Mouse (Mus musculus) cerebellum, adult 2 months (tissue): ENCODE results near the gene Rmi2. TPM values are rescaled to one million over a fixed set of nuclear protein-coding genes. Genes with fewer than 3 reads are reported as not detected.

ENCODE experiments used
- DNase-seq, 2 experiments: peaks; one replicate each; pipeline ENCODE4 v3.0.0; 2021
- H3K27ac ChIP-seq: fragments of 200-500 bp; 2 replicates; pipeline ENCODE4 v1.5.1; 2012; ENCODE audit warnings: low read length, control low read depth, inconsistent platforms; ENCODE audit not compliant: insufficient read depth
- H3K27me3 ChIP-seq: fragments of 200-500 bp; 2 replicates; pipeline ENCODE4 v1.6.1; 2012; ENCODE audit warnings: inconsistent platforms, mild to moderate bottlenecking, low read length, moderate library complexity; ENCODE audit not compliant: control insufficient read depth, insufficient read depth
- H3K4me1 ChIP-seq: fragments of 200-500 bp; 2 replicates; pipeline ENCODE4 v1.6.1; 2011; ENCODE audit warnings: low read length; ENCODE audit not compliant: control insufficient read depth, insufficient read depth
- H3K4me3 ChIP-seq: fragments of 200-500 bp; replicated peaks from 2 replicates; pipeline ENCODE3; 2011; ENCODE audit warnings: mild to moderate bottlenecking, low read depth, low read length, control low read depth; ENCODE audit not compliant: insufficient read depth
- CTCF ChIP-seq: fragments of 200-500 bp; IDR thresholded peaks from 2 replicates; pipeline ENCODE4 v1.5.1; 2011; ENCODE audit warnings: low read depth, mild to moderate bottlenecking, control low read depth, low read length, moderate library complexity, borderline replicate concordance; ENCODE audit not compliant: insufficient read depth
- POLR2A ChIP-seq: fragments of 200-500 bp; IDR thresholded peaks from 2 replicates; pipeline ENCODE4 v1.6.1; 2011; ENCODE audit warnings: low read length, control low read depth, borderline replicate concordance; ENCODE audit not compliant: insufficient read depth
- WGBS: fragments of 180-500 bp; shearing (Covaris S2); methylation state at CpG from one replicate; pipeline ENCODE4 v1.1.7; 2018; 5-methylcytosine and 5-hydroxymethylcytosine counted together
- polyA plus RNA-seq: library from polyadenylated mRNA; depleted of rRNA; stranded (reverse); fragments of >200 nt; gene quantifications from 2 replicates; pipeline ENCODE4 v1.2.3, GENCODE M21; 2012

Rmi2 gene
- polyA plus RNA-seq, 1 experiment: 0.52 TPM

- 78% methylated on average over 1 of the region's 1 CpGs for WGBS
- TF ChIP-seq POLR2A: no peak
- TF ChIP-seq CTCF: no peak
- DNase-seq: no peak
- H3K4me3 ChIP-seq: no peak overlapping the region
- no peaks in the 10 kb centered on the region; the same call in 1 of the 2 replicates for H3K4me1 ChIP-seq
- no peak overlapping the region for H3K27ac ChIP-seq
- no peaks in the 10 kb centered on the region for H3K27me3 ChIP-seq
Measured at GRCm38 (mm10) chr16:10900736-10901135, 65.9 kb downstream of the Rmi2 start.

GRCm38 (mm10) chr16:10901956-10902355 lies 67.1 kb downstream of the Rmi2 start:
- no peaks in the 10 kb centered on the region for H3K27me3 ChIP-seq
- H3K4me3 ChIP-seq: no peak overlapping the region
- DNase-seq: no peak
- no peak overlapping the region for H3K27ac ChIP-seq
- H3K4me1 ChIP-seq: no peaks in the 10 kb centered on the region; the same call in 1 of the 2 replicates
- TF ChIP-seq POLR2A (no peak), CTCF (no peak)
- WGBS: 69% methylated on average over 2 of the region's 2 CpGs

GRCm38 (mm10) chr16:10902849-10903248 lies 68.0 kb downstream of the Rmi2 start:
- H3K27ac ChIP-seq: no peak overlapping the region
- no peak for TF ChIP-seq POLR2A
- 0 out of 2 replicates have a peak, but pooled peaks have one; percentile 4 for TF ChIP-seq CTCF
- H3K4me3 ChIP-seq: no peak overlapping the region
- 59% methylated on average over 5 of the region's 5 CpGs for WGBS
- no peaks in the 10 kb centered on the region for H3K27me3 ChIP-seq
- no peak for DNase-seq
- no peaks in the 10 kb centered on the region; the same call in 1 of the 2 replicates for H3K4me1 ChIP-seq

GRCm38 (mm10) chr16:10905661-10906113 lies 70.8 kb downstream of the Rmi2 start:
- Histone ChIP-seq H3K27ac (no peak overlapping the region), H3K4me3 (no peak overlapping the region), H3K27me3 (no peaks in the 10 kb centered on the region), H3K4me1 (no peaks in the 10 kb centered on the region; the same call in 1 of the 2 replicates)
- TF ChIP-seq POLR2A (no peak), CTCF (no peak)
- 71% methylated on average over 5 of the region's 5 CpGs for WGBS
- no peak for DNase-seq

- no peak overlapping the region for H3K27ac ChIP-seq
- 86% methylated on average over 7 of the region's 7 CpGs for WGBS
- TF ChIP-seq POLR2A: no peak
- no peak for TF ChIP-seq CTCF
Measured at GRCm38 (mm10) chr16:10910541-10910940, 75.7 kb downstream of the Rmi2 start.

GRCm38 (mm10) chr16:10911061-10911460 lies 76.2 kb downstream of the Rmi2 start:
- Histone ChIP-seq H3K4me1 (no peaks in the 10 kb centered on the region), H3K4me3 (no peak overlapping the region), H3K27ac (no peak overlapping the region), H3K27me3 (no peaks in the 10 kb centered on the region)
- 97% methylated on average over 2 of the region's 2 CpGs for WGBS
- TF ChIP-seq CTCF (no peak), POLR2A (no peak)
- DNase-seq: no peak

More at GRCm38 (mm10) chr16:10910541-10910940, 75.7 kb downstream of the Rmi2 start:
- Histone ChIP-seq H3K4me1 (no peaks in the 10 kb centered on the region), H3K27me3 (no peaks in the 10 kb centered on the region), H3K4me3 (no peak overlapping the region)
- no peak for DNase-seq

- 98% methylated on average over 4 of the region's 4 CpGs for WGBS
- no peaks in the 10 kb centered on the region for H3K27me3 ChIP-seq
- no peak for DNase-seq
- TF ChIP-seq POLR2A (no peak), CTCF (no peak)
- no peak overlapping the region for H3K27ac ChIP-seq
- no peaks in the 10 kb centered on the region for H3K4me1 ChIP-seq
- H3K4me3 ChIP-seq: no peak overlapping the region
Measured at GRCm38 (mm10) chr16:10915066-10915465, 80.2 kb downstream of the Rmi2 start.

- H3K4me3 ChIP-seq: no peak overlapping the region
- no peak for TF ChIP-seq CTCF
- TF ChIP-seq POLR2A: no peak
- no peaks in the 10 kb centered on the region for H3K27me3 ChIP-seq
- no peaks in the 10 kb centered on the region for H3K4me1 ChIP-seq
- no peak for DNase-seq
- no peak overlapping the region for H3K27ac ChIP-seq
- WGBS: 90% methylated on average over 3 of the region's 3 CpGs
Measured at GRCm38 (mm10) chr16:10916271-10916670, 81.4 kb downstream of the Rmi2 start.
